Mouse (Mus musculus) effector memory CD4-positive, alpha-beta T cell, adult 7 months (primary cell): ENCODE results near the gene Zfp68. TPM values are rescaled to one million over a fixed set of nuclear protein-coding genes. Genes with fewer than 3 reads are reported as not detected.

Experiments
- polyA plus RNA-seq: library from polyadenylated mRNA; unstranded; fragments of 100-300 nt; shearing (Covaris generic); gene quantifications from one replicate; pipeline ENCODE4 v1.2.1, GENCODE M21; 2017

The Zfp68 gene
- polyA plus RNA-seq, result 78.1 TPM

GRCm38 (mm10) chr5:138619211-138620128 is at the start of gene Zfp68:
Zfp68 (minus strand) TSS chr5:138619761.

DNA sequence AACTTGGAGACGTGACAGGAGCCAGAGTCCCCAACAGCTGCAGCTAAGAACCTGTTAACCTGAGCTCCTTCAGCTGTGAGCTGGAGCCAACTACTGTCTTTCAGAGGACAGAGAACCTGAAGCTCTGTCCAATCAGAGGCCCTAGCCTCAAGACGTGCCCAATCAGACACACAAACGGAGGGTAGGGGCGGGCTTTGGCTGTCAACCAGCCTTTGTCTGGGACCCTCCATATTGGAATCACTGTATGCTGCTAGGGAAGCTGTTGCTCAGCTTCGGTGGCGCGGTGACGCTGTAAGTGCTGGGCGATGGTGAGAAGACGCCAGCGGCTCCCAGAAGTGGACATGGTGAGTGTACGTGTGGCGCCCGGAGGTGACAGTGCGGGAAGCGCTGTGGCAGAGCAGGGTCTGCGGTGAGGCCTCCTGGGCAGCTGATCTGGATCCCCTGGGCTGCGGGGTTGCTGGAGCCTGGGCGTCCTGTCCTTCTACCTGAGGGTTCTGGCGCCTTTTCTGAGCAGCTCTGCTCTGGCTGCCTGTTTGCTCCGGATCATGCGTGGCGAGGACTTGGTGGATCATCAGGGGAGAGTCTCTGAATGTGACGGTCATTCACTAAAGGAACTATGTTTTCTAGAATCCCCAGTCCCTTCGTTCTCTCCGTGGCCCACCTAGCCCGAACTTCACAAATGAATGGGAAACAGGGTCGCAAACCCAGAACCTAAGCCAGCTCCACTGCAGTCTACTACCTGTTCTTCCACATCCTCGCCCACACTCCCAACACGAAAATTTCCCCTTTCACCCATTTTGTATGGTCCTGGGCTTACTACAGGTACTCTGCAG is 3.3 kb upstream of the Zfp68 start, which contains the start of gene A430033K04Rik:
Gene A430033K04Rik, plus strand, starts transcription at position 215 of the 833 bp plus-strand sequence.

GRCm38 (mm10) chr5:138564612-138565011 is 54.9 kb downstream of the Zfp68 start, which contains the start of gene 1700123K08Rik:
1700123K08Rik (minus strand) TSS chr5:138564712.

Other genes with a start within 250 kb of the Zfp68 start
- 8.0 TPM for gene Zfp157, start 178.3 kb downstream of the Zfp68 start, polyA plus RNA-seq
- gene 1700123K08Rik, start 55.0 kb downstream of the Zfp68 start, polyA plus RNA-seq, result not detected
- gene A430033K04Rik, start 3.1 kb upstream of the Zfp68 start, polyA plus RNA-seq, result 1.4 TPM
- 1.1 TPM for gene Fam20c, start 134.8 kb upstream of the Zfp68 start, polyA plus RNA-seq
- not detected for gene Gm5294, start 200.3 kb upstream of the Zfp68 start, polyA plus RNA-seq